Mouse (Mus musculus): ENCODE results near the gene Fbrsl1. TPM values are rescaled to one million over a fixed set of nuclear protein-coding genes. Genes with fewer than 3 reads are reported as not detected.
A peak's percentile ranks its signal among the peaks of the same experiment; 100 is the strongest.

Fbrsl1 gene
- polyA plus RNA-seq, 1 experiment from 2014 or later = 16.0 TPM

DNA sequence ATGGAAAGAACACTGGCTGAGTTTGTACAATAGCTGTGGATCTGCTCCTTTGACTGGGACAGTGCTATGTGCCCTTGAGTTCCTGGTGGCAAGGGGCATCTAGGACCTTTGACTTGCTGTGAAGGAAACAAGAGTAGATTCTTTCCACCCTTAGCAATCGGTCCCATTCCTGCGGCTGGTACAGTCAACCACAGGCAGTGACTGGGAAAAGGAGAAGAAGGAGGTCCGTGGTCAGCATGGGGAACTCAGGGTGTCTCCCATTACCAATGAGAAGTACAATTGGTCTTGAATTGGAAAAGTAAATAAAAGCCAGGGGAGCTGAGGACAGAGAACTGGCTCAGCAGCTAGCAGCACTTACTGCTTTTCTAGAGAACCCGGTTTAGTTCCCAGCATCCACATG, 102.8 kb downstream of the Fbrsl1 start:
- H3K9me3 ChIP-seq = no peaks in the 10 kb centered on the region
- peaks cover 45% of the 10 kb centered on the region for H3K27me3 ChIP-seq
- no peak for ATAC-seq (ENCODE audit: low FRiP score, low read depth)
- WGBS = 75% methylated on average over 4 of the region's 4 CpGs
- no peaks in the 10 kb centered on the region for H3K36me3 ChIP-seq
- no peak overlapping the region for H3K4me2 ChIP-seq (replicated peaks)
- no peak overlapping the region for H3K27ac ChIP-seq
- H3K4me1 ChIP-seq = peaks cover 16% of the 10 kb centered on the region
- H3K9ac ChIP-seq = no peak overlapping the region
- no peak overlapping the region for H3K4me3 ChIP-seq

DNA sequence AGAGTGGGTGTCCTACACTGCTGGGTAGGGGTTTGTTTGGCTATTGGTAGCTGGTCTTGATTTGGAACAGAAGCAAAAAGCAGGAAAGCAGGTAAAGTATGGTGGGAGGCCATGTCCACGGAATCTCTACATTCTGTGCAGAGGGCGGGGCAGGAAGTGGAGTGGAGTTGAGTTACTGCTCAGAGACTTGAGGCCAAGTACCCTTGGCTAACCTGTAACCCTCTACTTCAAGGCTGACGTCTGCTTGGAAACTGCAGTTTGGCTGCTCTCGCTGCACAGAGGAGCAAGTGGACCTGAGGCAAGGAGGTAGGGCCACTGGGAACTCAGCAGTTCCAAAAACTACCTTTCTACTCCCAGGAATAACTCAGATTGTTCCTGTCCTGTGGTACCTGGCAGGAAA, 103.8 kb downstream of the Fbrsl1 start, which contains the start of gene Lrcol1:
Lrcol1 (plus strand) TSS at position 207 of the 400 bp plus-strand sequence.
- Histone ChIP-seq H3K9ac (no peak within 1 kb of the TSS), H3K27ac (no peak within 1 kb of the TSS), H3K27me3 (peaks cover 45% of the 10 kb centered on the region), H3K4me3 (0 out of 2 replicates have a peak within 1 kb of the TSS, but pooled peaks have one; percentile 49), H3K4me1 (peaks cover 16% of the 10 kb centered on the region), H3K9me3 (no peaks in the 10 kb centered on the region), H3K4me2 (replicated peaks) (peak within 1 kb of the TSS; percentile 85; the same call in 1 of the 2 replicates), H3K36me3 (no peaks in the 10 kb centered on the region)
- no peak for ATAC-seq (ENCODE audit: low FRiP score, low read depth)
- WGBS = 70% methylated on average over 4 of the region's 4 CpGs

DNA sequence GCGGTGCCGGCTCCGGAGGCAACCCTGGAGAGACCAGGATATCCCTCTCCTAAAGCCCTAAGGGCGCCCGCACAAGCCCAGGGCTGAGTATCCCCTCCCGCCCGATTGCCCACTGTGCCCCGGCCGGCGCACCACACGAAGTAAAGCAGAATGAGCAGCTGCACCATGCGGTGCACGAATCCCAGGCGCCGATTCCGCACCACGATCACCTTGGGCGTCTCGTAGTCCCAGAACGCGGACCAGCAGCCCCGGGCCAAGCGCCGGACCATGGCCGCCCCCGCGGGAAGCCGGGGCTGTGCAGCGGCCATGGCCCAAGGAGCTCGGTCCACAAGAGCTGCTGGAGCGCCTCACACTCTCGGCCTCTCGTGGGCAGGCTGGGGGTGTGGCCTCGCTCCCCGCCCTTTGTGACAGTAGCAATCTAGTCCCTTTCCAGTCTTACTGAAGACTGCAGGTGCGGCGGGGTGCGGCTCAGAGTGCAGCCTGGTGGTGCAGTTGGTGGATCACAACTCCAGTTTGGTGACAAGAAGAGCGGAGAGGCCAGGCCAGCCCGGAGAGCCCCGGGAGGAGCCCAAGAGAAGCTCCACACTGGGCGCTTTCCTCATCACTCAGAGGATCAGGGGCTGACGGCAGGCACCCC, 105.5 kb downstream of the Fbrsl1 start, which contains the start of gene P2rx2:
P2rx2 (minus strand) TSS at position 565 of the 637 bp plus-strand sequence.
- peaks cover 45% of the 10 kb centered on the region for H3K27me3 ChIP-seq
- WGBS = 4% methylated on average over 40 of the region's 43 CpGs
- no peak within 1 kb of the TSS for H3K27ac ChIP-seq
- H3K4me2 ChIP-seq (replicated peaks) = peak within 1 kb of the TSS; percentile 85
- peaks cover 15% of the 10 kb centered on the region for H3K36me3 ChIP-seq
- H3K9ac ChIP-seq = peak within 1 kb of the TSS; percentile 64
- H3K4me3 ChIP-seq = peak within 1 kb of the TSS; percentile 49
- peaks cover 16% of the 10 kb centered on the region for H3K4me1 ChIP-seq
- H3K9me3 ChIP-seq = no peaks in the 10 kb centered on the region
- peak; percentile 16; the same call in 1 of the 2 replicates for ATAC-seq (ENCODE audit: low FRiP score, low read depth)

DNA sequence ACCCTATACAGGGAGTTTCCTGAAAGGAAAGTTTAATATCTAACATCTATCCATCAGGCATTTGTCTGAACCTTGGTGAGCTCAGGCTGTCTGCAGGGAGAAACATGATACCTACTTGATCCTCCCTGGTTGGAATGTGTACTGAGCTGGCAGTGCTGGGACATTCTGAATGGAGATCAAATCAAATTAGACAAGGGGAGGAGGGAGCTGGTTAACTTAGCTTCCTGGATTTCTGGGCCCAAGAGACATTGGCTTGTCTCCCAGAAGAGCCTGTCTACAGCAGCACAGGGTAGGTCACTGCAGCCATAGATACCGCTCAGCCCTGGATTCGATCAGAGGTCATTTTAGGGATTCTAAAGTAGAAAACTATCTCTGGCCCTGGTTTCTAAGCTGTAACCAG, 109.5 kb downstream of the Fbrsl1 start:
- H3K4me1 ChIP-seq = peaks cover 16% of the 10 kb centered on the region
- no peak overlapping the region for H3K9ac ChIP-seq
- no peak overlapping the region for H3K27ac ChIP-seq
- ATAC-seq (ENCODE audit: low FRiP score, low read depth) = 0 out of 2 replicates have a peak, but pooled peaks have one; percentile 17
- WGBS = 86% methylated on average over 2 of the region's 2 CpGs
- H3K4me3 ChIP-seq = no peak overlapping the region
- H3K4me2 ChIP-seq (replicated peaks) = no peak overlapping the region
- H3K9me3 ChIP-seq = no peaks in the 10 kb centered on the region
- H3K27me3 ChIP-seq = peaks cover 31% of the 10 kb centered on the region
- peaks cover 54% of the 10 kb centered on the region for H3K36me3 ChIP-seq

DNA sequence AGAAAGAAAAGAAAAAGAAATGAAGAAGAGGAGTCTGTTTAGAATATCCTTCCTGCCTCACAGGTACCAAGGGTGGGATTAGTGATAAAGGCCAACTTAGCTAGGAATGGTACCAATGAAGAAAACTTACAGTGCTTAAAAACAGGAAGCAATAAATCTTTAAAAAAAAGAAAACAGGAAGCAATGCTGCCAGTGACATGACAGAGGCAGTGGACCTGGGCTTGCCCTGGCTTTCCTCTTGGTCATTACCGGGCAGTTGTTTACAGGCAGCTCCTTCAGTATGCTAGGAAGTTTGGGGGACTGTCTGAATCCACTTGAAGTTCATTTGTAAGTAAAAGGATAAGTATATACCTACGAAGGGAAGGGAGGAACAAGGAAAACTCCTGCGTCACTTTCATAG, 117.8 kb downstream of the Fbrsl1 start:
- H3K36me3 ChIP-seq = peaks cover 92% of the 10 kb centered on the region

DNA sequence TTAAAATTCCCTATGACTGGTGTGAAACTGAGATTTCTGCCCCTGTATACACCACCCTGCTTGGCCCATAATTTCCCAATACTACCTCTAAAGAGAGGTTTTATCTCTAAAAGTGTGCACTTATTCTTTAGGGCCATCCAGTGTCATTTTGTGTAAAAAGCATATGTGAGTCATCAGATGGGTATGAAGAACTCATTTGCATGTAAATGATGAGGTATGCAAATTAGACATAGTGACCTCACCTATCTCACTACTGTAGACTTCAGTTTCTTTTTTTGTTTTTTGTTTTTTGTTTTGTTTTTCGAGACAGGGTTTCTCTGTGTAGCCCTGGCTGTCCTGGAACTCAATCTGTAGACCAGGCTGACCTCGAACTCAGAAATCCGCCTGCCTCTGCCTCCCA, 135.2 kb downstream of the Fbrsl1 start:
- Histone ChIP-seq H3K9me3 (no peaks in the 10 kb centered on the region), H3K36me3 (peaks cover 72% of the 10 kb centered on the region), H3K27ac (no peak overlapping the region), H3K4me2 (replicated peaks) (no peak overlapping the region), H3K4me3 (no peak overlapping the region), H3K27me3 (no peaks in the 10 kb centered on the region), H3K9ac (no peak overlapping the region), H3K4me1 (no peaks in the 10 kb centered on the region)
- no peak for ATAC-seq (ENCODE audit: low FRiP score, low read depth)
- 92% methylated on average over 3 of the region's 3 CpGs for WGBS

More for the DNA sequence above, 117.8 kb downstream of the Fbrsl1 start:
- no peaks in the 10 kb centered on the region for H3K4me1 ChIP-seq
- ATAC-seq (ENCODE audit: low FRiP score, low read depth) = no peak
- whole genome bisulfite sequencing = 71% methylated on average over 3 of the region's 3 CpGs
- no peaks in the 10 kb centered on the region for H3K27me3 ChIP-seq
- no peaks in the 10 kb centered on the region for H3K9me3 ChIP-seq
- H3K4me3 ChIP-seq = no peak overlapping the region
- no peak overlapping the region for H3K9ac ChIP-seq
- H3K27ac ChIP-seq = no peak overlapping the region
- no peak overlapping the region for H3K4me2 ChIP-seq (replicated peaks)

Other genes starting within 250 kb of the Fbrsl1 start
- 28.7 and 34.1 TPM in 2 replicates for gene Ankle2, start 217.5 kb downstream of the Fbrsl1 start, polyA plus RNA-seq (2015; fragmentation: Nextera tagmentation; extraction: Ambion mirVana)
- gene Pgam5, start 178.6 kb downstream of the Fbrsl1 start, polyA plus RNA-seq (2015; fragmentation: Nextera tagmentation; extraction: Ambion mirVana) = 79.0 and 79.1 TPM in 2 replicates
- gene Pxmp2, start 162.3 kb downstream of the Fbrsl1 start, polyA plus RNA-seq (2015; fragmentation: Nextera tagmentation; extraction: Ambion mirVana) = 8.0 and 9.7 TPM in 2 replicates
- 31.5 and 32.8 TPM in 2 replicates for gene Pole, start 162.2 kb downstream of the Fbrsl1 start, polyA plus RNA-seq (2015; fragmentation: Nextera tagmentation; extraction: Ambion mirVana)
- gene P2rx2, start 105.3 kb downstream of the Fbrsl1 start, polyA plus RNA-seq (2015; fragmentation: Nextera tagmentation; extraction: Ambion mirVana) = 0.92 TPM in 2 replicates
- gene Lrcol1, start 103.8 kb downstream of the Fbrsl1 start, polyA plus RNA-seq (2015; fragmentation: Nextera tagmentation; extraction: Ambion mirVana) = not detected in 2 replicates
- gene Galnt9, start 95.9 kb upstream of the Fbrsl1 start, polyA plus RNA-seq (2015; fragmentation: Nextera tagmentation; extraction: Ambion mirVana) = 0.26 and 0.55 TPM in 2 replicates
- 50.4 and 58.9 TPM in 2 replicates for gene Noc4l, start 204.9 kb upstream of the Fbrsl1 start, polyA plus RNA-seq (2015; fragmentation: Nextera tagmentation; extraction: Ambion mirVana)
- gene Ddx51, start 204.9 kb upstream of the Fbrsl1 start, polyA plus RNA-seq (2015; fragmentation: Nextera tagmentation; extraction: Ambion mirVana) = 22.4 and 28.8 TPM in 2 replicates